Mouse (Mus musculus) macrophage (primary cell): Measurements from ENCODE around the gene Car2. TPM values are rescaled to one million over a fixed set of nuclear protein-coding genes. Genes with fewer than 3 reads are reported as not detected.

ENCODE experiments used
- H3K27ac ChIP-seq: fragments of 350-480 bp; formaldehyde crosslinking; 2 replicates; pipeline ENCODE4 v1.9.0; 2021
- H3K36me3 ChIP-seq: fragments of 350-480 bp; formaldehyde crosslinking; 2 replicates; pipeline ENCODE4 v1.9.0; 2021; ENCODE audit errors: inconsistent target
- H3K4me3 ChIP-seq: fragments of 350-480 bp; formaldehyde crosslinking; 2 replicates; pipeline ENCODE4 v1.9.0; 2021; ENCODE audit errors: inconsistent target
- H3K79me2 ChIP-seq: fragments of 350-480 bp; formaldehyde crosslinking; 2 replicates; pipeline ENCODE4 v1.9.0; 2021; ENCODE audit errors: inconsistent target
- WGBS: methylation state at CpG from one replicate; pipeline ENCODE4 v1.1.7; 2026; ENCODE audit warnings: inconsistent platforms; ENCODE audit not compliant: missing documents; 5-methylcytosine and 5-hydroxymethylcytosine counted together
- polyA plus RNA-seq: library from polyadenylated mRNA; stranded (reverse); fragments of 250-400 nt; gene quantifications from 3 replicates; pipeline ENCODE4 v1.2.4, GENCODE M21; 2018; ENCODE audit warnings: inconsistent platforms

Gene Car2
- polyA plus RNA-seq, 1 experiment from 2014 or later: 0.23 TPM

- H3K4me3 ChIP-seq: no peak overlapping the region
- H3K27ac ChIP-seq: no peak overlapping the region
Observed at GRCm38 (mm10) chr3:14889085-14889484, 3.0 kb downstream of the Car2 start.

DNA sequence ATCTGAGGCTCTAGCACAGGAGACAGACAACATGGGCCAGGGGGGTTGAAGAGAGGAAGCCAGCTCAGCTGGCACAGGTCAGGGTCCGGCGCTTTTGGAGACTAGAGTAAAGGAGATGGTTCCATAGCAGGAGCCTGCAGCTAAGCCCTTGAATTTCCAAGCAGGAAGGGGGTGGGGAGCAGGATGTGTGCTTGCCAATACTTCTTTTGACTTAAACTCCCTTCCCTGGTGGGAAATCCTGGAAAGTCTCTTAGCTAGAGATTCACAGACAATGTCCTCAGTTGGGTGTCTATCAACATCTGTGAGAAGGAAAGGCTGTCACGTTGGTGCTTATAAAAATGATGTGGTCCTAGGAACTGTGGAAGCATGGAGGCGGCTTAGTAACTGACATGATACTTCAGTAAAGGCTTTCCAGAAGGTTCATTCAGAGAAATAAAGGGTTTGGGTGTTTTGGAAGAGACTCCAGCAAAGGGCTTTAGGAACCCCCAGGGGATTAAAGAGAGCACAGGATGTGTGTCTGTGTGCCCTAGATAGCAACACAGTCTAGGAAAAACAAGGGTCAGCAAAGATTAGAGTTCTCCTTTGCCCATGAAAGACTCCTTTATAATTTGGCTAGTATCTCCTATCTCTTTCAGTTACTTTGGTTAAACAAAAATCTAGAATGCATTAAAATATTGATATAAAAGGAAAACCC, 3.8 kb downstream of the Car2 start:
- Histone ChIP-seq H3K36me3 (no peaks in the 10 kb centered on the region), H3K4me3 (no peak overlapping the region), H3K27ac (no peak overlapping the region), H3K79me2 (no peaks in the 10 kb centered on the region)
- WGBS: 49% methylated on average over 4 of the region's 4 CpGs

More at GRCm38 (mm10) chr3:14889085-14889484, 3.0 kb downstream of the Car2 start:
- WGBS: 38% methylated on average over 2 of the region's 2 CpGs
- Histone ChIP-seq H3K79me2 (no peaks in the 10 kb centered on the region), H3K36me3 (no peaks in the 10 kb centered on the region)

GRCm38 (mm10) chr3:14892991-14893390, 6.9 kb downstream of the Car2 start:
- Histone ChIP-seq H3K36me3 (no peaks in the 10 kb centered on the region), H3K79me2 (no peaks in the 10 kb centered on the region), H3K4me3 (no peak overlapping the region), H3K27ac (no peak overlapping the region)
- WGBS: 25% methylated on average over 3 of the region's 3 CpGs

DNA sequence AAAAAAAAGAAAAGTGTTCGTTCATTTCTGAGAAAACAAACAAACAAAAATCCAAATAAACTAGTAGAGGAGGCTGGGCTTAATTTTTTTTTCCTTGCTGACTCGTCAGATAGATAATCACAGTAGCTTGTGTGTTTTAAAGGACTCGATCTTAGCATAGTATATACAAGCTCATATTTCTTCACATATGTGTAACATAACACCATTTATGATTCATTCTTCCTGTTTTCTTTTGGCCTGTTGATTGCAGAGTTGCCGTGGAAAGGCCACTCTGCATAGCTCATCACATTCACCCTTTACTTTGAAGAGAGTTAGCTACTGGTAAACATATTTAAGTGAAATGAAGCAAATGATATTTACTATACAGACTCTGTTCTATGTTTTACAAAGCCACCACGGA, 7.6 kb downstream of the Car2 start:
- WGBS: 37% methylated on average over 5 of the region's 5 CpGs
- H3K4me3 ChIP-seq: no peak overlapping the region
- no peaks in the 10 kb centered on the region for H3K36me3 ChIP-seq
- H3K79me2 ChIP-seq: no peaks in the 10 kb centered on the region
- no peak overlapping the region for H3K27ac ChIP-seq

- Histone ChIP-seq H3K27ac (no peak overlapping the region), H3K4me3 (no peak overlapping the region), H3K36me3 (no peaks in the 10 kb centered on the region), H3K79me2 (no peaks in the 10 kb centered on the region)
- 75% methylated on average over 3 of the region's 3 CpGs for WGBS
Observed at GRCm38 (mm10) chr3:14895333-14895732, 9.3 kb downstream of the Car2 start.

- Histone ChIP-seq H3K27ac (no peak overlapping the region), H3K79me2 (no peaks in the 10 kb centered on the region), H3K36me3 (no peaks in the 10 kb centered on the region), H3K4me3 (no peak overlapping the region)
- WGBS: 91% methylated on average over 6 of the region's 6 CpGs
Observed at GRCm38 (mm10) chr3:14897770-14898169, 11.7 kb downstream of the Car2 start.

GRCm38 (mm10) chr3:14903380-14903779, 17.3 kb downstream of the Car2 start:
- Histone ChIP-seq H3K4me3 (no peak overlapping the region), H3K79me2 (no peaks in the 10 kb centered on the region), H3K36me3 (no peaks in the 10 kb centered on the region), H3K27ac (no peak overlapping the region)
- WGBS: 92% methylated on average over 3 of the region's 3 CpGs

DNA sequence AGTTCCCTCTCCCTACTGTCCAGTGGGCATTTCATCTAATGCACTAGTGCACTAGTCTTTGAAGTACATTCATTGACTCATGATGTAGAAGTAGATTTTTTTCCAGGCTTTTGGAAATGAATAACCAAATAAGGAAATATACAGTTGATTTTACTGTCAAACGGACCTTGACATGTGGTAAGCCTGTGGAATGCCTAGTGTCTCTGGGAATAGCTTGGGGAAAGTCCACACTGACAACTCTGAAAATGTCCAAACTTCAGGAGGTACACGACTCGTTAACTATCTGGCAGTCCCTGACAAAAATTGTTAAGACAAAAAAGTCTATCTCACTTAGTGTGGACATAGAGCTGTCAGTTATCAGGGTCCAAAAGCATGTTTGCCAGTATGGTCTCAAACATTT, 18.1 kb downstream of the Car2 start:
- 91% methylated on average over 3 of the region's 3 CpGs for WGBS
- Histone ChIP-seq H3K27ac (no peak overlapping the region), H3K79me2 (no peaks in the 10 kb centered on the region), H3K4me3 (no peak overlapping the region), H3K36me3 (no peaks in the 10 kb centered on the region)

GRCm38 (mm10) chr3:14907271-14907670, 21.2 kb downstream of the Car2 start:
- H3K27ac ChIP-seq: no peak overlapping the region

GRCm38 (mm10) chr3:14911992-14912582, 26.0 kb downstream of the Car2 start:
- H3K36me3 ChIP-seq: no peaks in the 10 kb centered on the region
- H3K79me2 ChIP-seq: no peaks in the 10 kb centered on the region
- no peak overlapping the region for H3K27ac ChIP-seq
- H3K4me3 ChIP-seq: no peak overlapping the region
- WGBS: 24% methylated on average over 4 of the region's 4 CpGs

More at GRCm38 (mm10) chr3:14907271-14907670, 21.2 kb downstream of the Car2 start:
- WGBS: 79% methylated on average over 1 of the region's 1 CpGs
- H3K4me3 ChIP-seq: no peak overlapping the region
- H3K79me2 ChIP-seq: no peaks in the 10 kb centered on the region
- no peaks in the 10 kb centered on the region for H3K36me3 ChIP-seq

- 84% methylated on average over 4 of the region's 4 CpGs for WGBS
- no peak overlapping the region for H3K4me3 ChIP-seq
- no peak overlapping the region for H3K27ac ChIP-seq
Observed at GRCm38 (mm10) chr3:14913774-14914173, 27.7 kb downstream of the Car2 start.

GRCm38 (mm10) chr3:14915355-14915754, 29.3 kb downstream of the Car2 start:
- Histone ChIP-seq H3K27ac (no peak overlapping the region), H3K36me3 (no peaks in the 10 kb centered on the region), H3K4me3 (no peak overlapping the region), H3K79me2 (no peaks in the 10 kb centered on the region)
- WGBS: 21% methylated on average over 2 of the region's 2 CpGs

More at GRCm38 (mm10) chr3:14913774-14914173, 27.7 kb downstream of the Car2 start:
- H3K79me2 ChIP-seq: no peaks in the 10 kb centered on the region
- no peaks in the 10 kb centered on the region for H3K36me3 ChIP-seq

DNA sequence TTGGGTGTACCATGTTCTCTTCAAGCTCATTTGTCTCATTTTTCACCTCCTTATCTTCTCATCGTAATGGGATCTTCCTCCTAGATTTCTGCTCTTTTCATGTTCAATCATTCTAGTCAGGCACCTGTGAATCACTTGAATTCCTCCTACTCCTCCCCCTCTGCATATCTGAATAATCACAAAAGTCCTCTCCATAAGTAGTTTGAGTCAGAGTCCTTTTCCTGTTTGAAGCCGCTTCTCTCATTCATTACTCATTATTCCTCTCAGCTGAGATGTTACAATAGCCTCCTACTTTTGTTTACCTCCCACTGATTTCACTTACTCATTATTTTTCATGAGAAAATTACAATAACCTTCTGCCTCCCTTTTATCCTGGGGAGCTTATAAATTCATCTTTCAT, 31.2 kb downstream of the Car2 start:
- H3K27ac ChIP-seq: no peak overlapping the region
- H3K4me3 ChIP-seq: no peak overlapping the region
- H3K36me3 ChIP-seq: no peaks in the 10 kb centered on the region
- no peaks in the 10 kb centered on the region for H3K79me2 ChIP-seq
- 75% methylated on average over 2 of the region's 2 CpGs for whole genome bisulfite sequencing

- no peaks in the 10 kb centered on the region for H3K79me2 ChIP-seq
- no peak overlapping the region for H3K4me3 ChIP-seq
- WGBS: 17% methylated on average over 3 of the region's 3 CpGs
- no peak overlapping the region for H3K27ac ChIP-seq
- no peaks in the 10 kb centered on the region for H3K36me3 ChIP-seq
Observed at GRCm38 (mm10) chr3:14944706-14945105, 58.6 kb downstream of the Car2 start.

- no peaks in the 10 kb centered on the region for H3K36me3 ChIP-seq
- no peaks in the 10 kb centered on the region for H3K79me2 ChIP-seq
- H3K27ac ChIP-seq: no peak overlapping the region
- H3K4me3 ChIP-seq: no peak overlapping the region
- 100% methylated on average over 2 of the region's 2 CpGs for WGBS
Observed at GRCm38 (mm10) chr3:14945627-14946026, 59.6 kb downstream of the Car2 start.
